Mouse (Mus musculus): ENCODE results near the gene Paqr8. TPM values are rescaled to one million over a fixed set of nuclear protein-coding genes. Genes with fewer than 3 reads are reported as not detected.

Paqr8 gene
- polyA plus RNA-seq, 1 experiment from 2014 or later: 7.2 TPM

DNA sequence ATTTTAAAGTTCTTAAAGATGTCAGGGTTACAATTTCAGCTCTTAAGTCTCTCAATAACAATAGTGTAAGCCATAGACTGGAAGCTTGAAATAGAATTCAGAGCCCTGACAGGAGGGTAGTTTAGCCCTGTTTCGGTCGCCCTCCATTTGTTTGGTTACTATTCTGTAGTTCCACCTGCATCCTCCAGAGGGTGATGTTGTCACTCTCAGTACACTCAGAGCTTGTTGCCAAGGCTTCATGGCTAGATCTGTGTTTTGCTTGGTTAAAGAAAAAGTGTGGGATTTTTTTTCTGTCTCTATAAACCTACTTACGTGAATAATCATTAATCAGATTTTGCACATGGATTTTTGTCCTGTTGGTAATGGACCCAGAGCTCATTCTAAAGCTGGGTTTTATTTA lies 48.6 kb downstream of the Paqr8 start:
- WGBS: 34% methylated on average over 3 of the region's 3 CpGs
- Histone ChIP-seq H3K27me3 (ENCODE audit: control insufficient read depth, insufficient read depth, low read length) (no peaks in the 10 kb centered on the region), H3K4me2 (no peak overlapping the region), H3K36me3 (ENCODE audit: control insufficient read depth, insufficient read depth, low read length) (peaks cover 2% of the 10 kb centered on the region; the same call in 1 of the 2 replicates), H3K4me3 (ENCODE audit: low read depth, low read length) (no peak overlapping the region), H3K9me3 (ENCODE audit: control insufficient read depth, low read length) (no peaks in the 10 kb centered on the region), H3K9ac (ENCODE audit: low read length) (no peak overlapping the region), H3K27ac (ENCODE audit: low read depth, low read length) (no peak overlapping the region), H3K4me1 (ENCODE audit: control insufficient read depth, insufficient read depth, low read length) (no peaks in the 10 kb centered on the region)
- DNase-seq (ENCODE audit: low spot score, missing footprints) (peak; percentile 93), ATAC-seq (ENCODE audit: low FRiP score) (peak; percentile 75)

DNA sequence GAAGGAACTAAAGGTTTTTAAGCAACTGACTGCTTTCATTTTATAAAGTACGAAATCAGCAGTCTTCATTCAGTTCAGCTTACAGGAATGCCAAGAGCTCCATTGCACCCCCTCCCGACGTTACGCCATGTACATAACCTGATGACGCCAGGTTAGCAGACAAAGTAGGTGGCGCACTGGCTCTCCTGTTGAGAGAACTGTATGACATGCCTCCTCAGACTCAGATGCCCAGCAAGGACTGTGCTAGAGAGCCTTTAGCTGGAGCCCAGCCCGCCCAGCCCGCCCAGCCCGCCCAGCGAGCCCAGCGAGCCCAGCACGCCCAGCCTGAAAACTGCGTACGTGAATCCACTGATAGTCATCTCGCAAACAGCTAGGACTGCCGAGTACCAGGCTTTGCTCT lies 49.7 kb downstream of the Paqr8 start:
- 60% methylated on average over 16 of the region's 16 CpGs for WGBS
- Histone ChIP-seq H3K27me3 (ENCODE audit: control insufficient read depth, insufficient read depth, low read length) (no peaks in the 10 kb centered on the region), H3K9me3 (ENCODE audit: control insufficient read depth, low read length) (no peaks in the 10 kb centered on the region), H3K4me1 (ENCODE audit: control insufficient read depth, insufficient read depth, low read length) (no peaks in the 10 kb centered on the region), H3K4me3 (ENCODE audit: low read depth, low read length) (no peak overlapping the region), H3K9ac (ENCODE audit: low read length) (no peak overlapping the region), H3K27ac (ENCODE audit: low read depth, low read length) (no peak overlapping the region), H3K36me3 (ENCODE audit: control insufficient read depth, insufficient read depth, low read length) (peaks cover under 1% of the 10 kb centered on the region; the same call in 1 of the 2 replicates), H3K4me2 (no peak overlapping the region)
- ATAC-seq (ENCODE audit: low FRiP score) (no peak), DNase-seq (ENCODE audit: low spot score, missing footprints) (no peak)

DNA sequence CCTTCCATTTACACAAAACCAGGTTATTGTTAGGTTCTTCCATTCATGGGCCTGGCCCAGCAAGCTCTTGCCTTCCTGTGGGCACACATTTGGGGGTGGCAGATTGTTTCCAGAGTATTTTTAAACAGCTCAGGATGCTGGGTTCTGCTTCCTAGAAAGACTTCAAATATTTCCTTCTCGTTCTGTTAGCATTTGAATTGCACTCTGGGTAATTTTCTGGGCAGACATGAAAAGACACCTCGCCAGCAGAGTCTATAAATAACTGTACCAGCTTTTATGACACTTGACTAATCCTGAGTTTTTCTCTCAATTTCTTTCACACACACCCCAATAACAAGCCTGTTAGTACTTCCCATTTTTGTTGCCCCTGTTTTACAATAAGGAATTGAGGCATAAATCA lies 50.9 kb downstream of the Paqr8 start:
- H3K27me3 ChIP-seq (ENCODE audit: control insufficient read depth, insufficient read depth, low read length): no peaks in the 10 kb centered on the region
- H3K4me1 ChIP-seq (ENCODE audit: control insufficient read depth, insufficient read depth, low read length): no peaks in the 10 kb centered on the region
- H3K4me2 ChIP-seq: no peak overlapping the region
- no peaks in the 10 kb centered on the region for H3K9me3 ChIP-seq (ENCODE audit: control insufficient read depth, low read length)
- ATAC-seq (ENCODE audit: low FRiP score) (no peak), DNase-seq (ENCODE audit: low spot score, missing footprints) (no peak)
- H3K4me3 ChIP-seq (ENCODE audit: low read depth, low read length): no peak overlapping the region
- H3K36me3 ChIP-seq (ENCODE audit: control insufficient read depth, insufficient read depth, low read length): no peaks in the 10 kb centered on the region
- H3K9ac ChIP-seq (ENCODE audit: low read length): no peak overlapping the region
- no peak overlapping the region for H3K27ac ChIP-seq (ENCODE audit: low read depth, low read length)
- WGBS: 74% methylated on average over 2 of the region's 2 CpGs

DNA sequence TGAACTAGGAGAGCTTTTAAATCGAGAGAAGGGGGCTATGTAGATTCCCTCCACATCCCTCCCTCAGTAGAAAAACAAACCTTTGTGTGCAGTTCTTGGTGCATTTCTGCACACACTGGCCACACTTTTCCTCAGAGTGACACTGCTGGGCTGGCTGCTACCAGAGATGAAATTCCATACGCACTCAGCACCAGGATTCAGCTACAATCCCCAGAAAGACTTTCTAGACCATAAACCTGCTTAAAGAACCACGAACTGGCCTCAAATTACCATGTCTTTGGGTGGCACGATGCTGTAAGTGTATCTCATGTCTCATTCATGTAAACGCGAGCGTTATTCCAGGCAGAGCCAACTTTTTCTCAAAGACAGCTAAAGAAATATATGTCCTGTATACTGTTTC lies 51.5 kb downstream of the Paqr8 start:
- Histone ChIP-seq H3K4me3 (ENCODE audit: low read depth, low read length) (no peak overlapping the region), H3K27me3 (ENCODE audit: control insufficient read depth, insufficient read depth, low read length) (no peaks in the 10 kb centered on the region), H3K4me1 (ENCODE audit: control insufficient read depth, insufficient read depth, low read length) (no peaks in the 10 kb centered on the region), H3K27ac (ENCODE audit: low read depth, low read length) (no peak overlapping the region), H3K36me3 (ENCODE audit: control insufficient read depth, insufficient read depth, low read length) (no peaks in the 10 kb centered on the region), H3K9ac (ENCODE audit: low read length) (no peak overlapping the region), H3K9me3 (ENCODE audit: control insufficient read depth, low read length) (no peaks in the 10 kb centered on the region), H3K4me2 (no peak overlapping the region)
- ATAC-seq (ENCODE audit: low FRiP score): no peak
- DNase-seq (ENCODE audit: low spot score, missing footprints): no peak
- 88% methylated on average over 7 of the region's 7 CpGs for WGBS

DNA sequence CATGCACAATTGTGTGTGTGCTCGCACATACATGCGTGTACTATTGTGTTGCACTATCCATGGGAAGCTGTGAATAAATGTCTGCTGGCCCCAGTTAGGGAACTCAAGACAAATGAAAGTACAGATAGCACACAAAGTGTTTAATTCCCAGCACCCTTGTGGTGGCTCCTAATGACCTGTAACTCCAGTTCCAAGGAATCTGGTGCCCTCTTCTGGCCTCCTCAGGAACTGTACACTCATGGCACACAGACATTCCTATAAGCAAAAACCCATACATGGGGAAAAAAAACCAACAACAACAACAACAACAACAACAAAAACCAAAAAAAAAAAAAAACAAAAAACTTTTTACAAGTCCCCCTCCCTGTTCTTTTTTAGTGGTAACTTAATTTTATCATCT lies 52.6 kb downstream of the Paqr8 start:
- ATAC-seq (ENCODE audit: low FRiP score) (no peak), DNase-seq (ENCODE audit: low spot score, missing footprints) (no peak)
- H3K27ac ChIP-seq (ENCODE audit: low read depth, low read length): no peak overlapping the region
- H3K4me1 ChIP-seq (ENCODE audit: control insufficient read depth, insufficient read depth, low read length): no peaks in the 10 kb centered on the region
- no peak overlapping the region for H3K9ac ChIP-seq (ENCODE audit: low read length)
- no peak overlapping the region for H3K4me2 ChIP-seq
- no peaks in the 10 kb centered on the region for H3K36me3 ChIP-seq (ENCODE audit: control insufficient read depth, insufficient read depth, low read length)
- H3K9me3 ChIP-seq (ENCODE audit: control insufficient read depth, low read length): no peaks in the 10 kb centered on the region
- no peak overlapping the region for H3K4me3 ChIP-seq (ENCODE audit: low read depth, low read length)
- H3K27me3 ChIP-seq (ENCODE audit: control insufficient read depth, insufficient read depth, low read length): no peaks in the 10 kb centered on the region
- 98% methylated on average over 2 of the region's 2 CpGs for WGBS

DNA sequence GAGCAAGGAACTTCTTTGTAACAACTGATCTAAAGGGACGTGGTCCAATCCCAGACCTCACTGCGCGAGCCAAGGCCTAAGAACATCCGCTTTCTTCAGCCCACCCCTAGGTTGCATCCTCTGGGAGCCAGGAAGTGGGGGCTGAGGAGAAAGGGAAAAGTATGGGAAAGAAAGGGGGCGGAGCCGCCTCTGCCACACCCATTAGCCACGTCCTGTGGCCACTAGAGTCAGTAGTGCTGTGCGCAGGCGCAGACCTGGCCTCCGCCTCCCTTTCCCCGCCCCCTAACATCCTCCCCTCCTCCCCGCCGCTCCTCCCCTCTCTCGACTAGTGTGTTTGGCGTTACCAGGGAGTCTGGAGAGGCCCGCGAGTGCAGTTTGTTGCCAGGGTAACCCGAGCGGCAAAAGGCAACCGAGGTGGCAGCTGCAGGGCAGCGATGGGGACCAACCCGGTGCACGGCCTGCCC lies 60.9 kb downstream of the Paqr8 start, which contains the start of gene Efhc1:
TSS of gene Efhc1 (plus strand) at position 327 of the 464 bp plus-strand sequence.
- Histone ChIP-seq H3K27ac (ENCODE audit: low read depth, low read length) (peak within 1 kb of the TSS; percentile 86), H3K4me2 (peak within 1 kb of the TSS; percentile 67), H3K9ac (ENCODE audit: low read length) (peak within 1 kb of the TSS; percentile 75), H3K4me1 (ENCODE audit: control insufficient read depth, insufficient read depth, low read length) (peaks cover 4% of the 10 kb centered on the region), H3K27me3 (ENCODE audit: control insufficient read depth, insufficient read depth, low read length) (no peaks in the 10 kb centered on the region), H3K4me3 (ENCODE audit: low read depth, low read length) (peak within 1 kb of the TSS; percentile 38), H3K36me3 (ENCODE audit: control insufficient read depth, insufficient read depth, low read length) (no peaks in the 10 kb centered on the region), H3K9me3 (ENCODE audit: control insufficient read depth, low read length) (no peaks in the 10 kb centered on the region)
- 2% methylated on average over 23 of the region's 23 CpGs for WGBS
- ATAC-seq (ENCODE audit: low FRiP score) (peak; percentile 98), DNase-seq (ENCODE audit: low spot score, missing footprints) (peak; percentile 99)

DNA sequence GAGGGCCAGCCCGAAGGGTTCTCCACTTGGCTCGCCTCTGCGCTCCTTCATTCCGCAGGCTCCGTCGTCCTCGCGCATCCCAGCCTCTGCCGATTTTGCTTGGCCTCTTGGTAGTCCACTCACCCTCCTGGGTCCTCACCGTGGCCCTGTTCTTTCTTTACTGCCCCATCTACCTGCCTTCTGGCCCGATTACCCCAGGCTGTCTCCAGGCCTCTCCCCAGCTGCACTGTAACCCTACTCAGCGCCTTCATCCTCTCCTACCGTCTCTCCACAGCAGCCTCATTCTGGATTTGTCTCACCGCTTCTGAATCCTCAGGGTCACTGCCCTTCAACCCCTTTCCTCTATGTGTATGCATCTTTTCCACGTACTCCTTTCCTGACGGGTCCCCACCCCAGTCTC lies 61.4 kb downstream of the Paqr8 start:
- DNase-seq (ENCODE audit: low spot score, missing footprints) (no peak), ATAC-seq (ENCODE audit: low FRiP score) (no peak)
- H3K9ac ChIP-seq (ENCODE audit: low read length): peak overlapping the region; percentile 75
- H3K27ac ChIP-seq (ENCODE audit: low read depth, low read length): peak overlapping the region; percentile 86
- peak overlapping the region; percentile 67 for H3K4me2 ChIP-seq
- H3K27me3 ChIP-seq (ENCODE audit: control insufficient read depth, insufficient read depth, low read length): no peaks in the 10 kb centered on the region
- peak overlapping the region; percentile 38 for H3K4me3 ChIP-seq (ENCODE audit: low read depth, low read length)
- no peaks in the 10 kb centered on the region for H3K9me3 ChIP-seq (ENCODE audit: control insufficient read depth, low read length)
- WGBS: 1% methylated on average over 16 of the region's 16 CpGs
- peaks cover 4% of the 10 kb centered on the region for H3K4me1 ChIP-seq (ENCODE audit: control insufficient read depth, insufficient read depth, low read length)
- H3K36me3 ChIP-seq (ENCODE audit: control insufficient read depth, insufficient read depth, low read length): no peaks in the 10 kb centered on the region

DNA sequence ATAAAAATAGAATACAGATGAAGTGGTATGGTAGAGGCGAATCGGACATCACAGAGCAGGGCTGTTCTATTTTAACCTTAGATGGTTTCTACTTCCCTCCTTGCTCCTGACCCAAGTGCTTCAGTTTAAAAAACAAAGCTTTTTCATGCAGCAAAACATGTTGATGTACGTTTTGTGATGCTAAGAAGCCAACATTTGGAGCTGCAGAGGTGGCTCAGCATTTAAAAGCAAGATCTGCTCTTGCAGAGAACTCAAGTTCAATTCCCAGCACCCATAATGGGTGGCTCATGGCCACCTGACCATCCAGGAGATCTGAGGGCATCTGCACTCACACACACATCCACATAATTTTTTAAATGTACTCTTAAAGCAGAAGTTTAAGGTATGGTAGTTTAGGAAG lies 64.5 kb downstream of the Paqr8 start:
- H3K4me1 ChIP-seq (ENCODE audit: control insufficient read depth, insufficient read depth, low read length): peaks cover 4% of the 10 kb centered on the region
- DNase-seq (ENCODE audit: low spot score, missing footprints): no peak
- H3K27me3 ChIP-seq (ENCODE audit: control insufficient read depth, insufficient read depth, low read length): no peaks in the 10 kb centered on the region
- WGBS: 80% methylated on average over 3 of the region's 3 CpGs
- H3K4me3 ChIP-seq (ENCODE audit: low read depth, low read length): no peak overlapping the region
- no peak for ATAC-seq (ENCODE audit: low FRiP score)
- no peak overlapping the region for H3K27ac ChIP-seq (ENCODE audit: low read depth, low read length)
- H3K9me3 ChIP-seq (ENCODE audit: control insufficient read depth, low read length): no peaks in the 10 kb centered on the region
- H3K4me2 ChIP-seq: no peak overlapping the region
- H3K9ac ChIP-seq (ENCODE audit: low read length): no peak overlapping the region
- H3K36me3 ChIP-seq (ENCODE audit: control insufficient read depth, insufficient read depth, low read length): no peaks in the 10 kb centered on the region

DNA sequence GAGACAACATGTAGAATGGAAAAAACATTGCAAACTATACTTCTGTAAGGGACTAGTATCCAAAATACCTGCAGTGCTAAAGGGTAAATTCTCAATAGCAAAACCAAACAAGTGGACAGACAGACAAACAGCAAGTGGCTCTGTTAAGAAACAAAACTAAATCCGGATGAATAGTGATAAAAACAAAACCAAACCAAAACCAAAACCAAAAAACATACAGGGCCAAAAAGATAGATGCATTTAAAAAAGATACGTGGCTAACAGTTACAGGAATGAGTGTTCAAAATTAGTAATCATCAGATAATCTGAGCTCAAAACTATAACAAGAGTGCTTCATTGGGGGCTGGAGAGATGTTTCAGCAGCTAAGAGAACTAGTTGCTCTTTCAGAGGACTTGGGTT lies 79.2 kb downstream of the Paqr8 start:
- H3K4me1 ChIP-seq (ENCODE audit: control insufficient read depth, insufficient read depth, low read length): no peaks in the 10 kb centered on the region

More for the DNA sequence above, 79.2 kb downstream of the Paqr8 start:
- H3K4me3 ChIP-seq (ENCODE audit: low read depth, low read length): no peak overlapping the region
- H3K9me3 ChIP-seq (ENCODE audit: control insufficient read depth, low read length): no peaks in the 10 kb centered on the region
- no peak overlapping the region for H3K4me2 ChIP-seq
- 86% methylated on average over 2 of the region's 2 CpGs for WGBS
- DNase-seq (ENCODE audit: low spot score, missing footprints) (peak; percentile 35), ATAC-seq (ENCODE audit: low FRiP score) (no peak)
- H3K27ac ChIP-seq (ENCODE audit: low read depth, low read length): no peak overlapping the region
- no peaks in the 10 kb centered on the region for H3K27me3 ChIP-seq (ENCODE audit: control insufficient read depth, insufficient read depth, low read length)
- no peaks in the 10 kb centered on the region for H3K36me3 ChIP-seq (ENCODE audit: control insufficient read depth, insufficient read depth, low read length)
- no peak overlapping the region for H3K9ac ChIP-seq (ENCODE audit: low read length)

All from midbrain, embryonic 11.5 days (tissue).